Mouse (Mus musculus) thymus, adult 2 months (tissue): ENCODE measurements at regions not wholly inside any gene's neighbourhood (a gene's known extent, or its start where the extent isn't known, plus 50 kb on each side); places are given as distances from the start of the nearest gene placed in this dataset.

ENCODE experiments used
- CTCF ChIP-seq: fragments of 200-500 bp; IDR thresholded peaks from 2 replicates; pipeline ENCODE4 v1.5.1; 2012; ENCODE audit warnings: mild to moderate bottlenecking, control low read depth, low read length, moderate library complexity, borderline replicate concordance; ENCODE audit not compliant: control insufficient read depth, poor library complexity, insufficient read depth; ENCODE audit errors: extremely low read depth
- POLR2A ChIP-seq: fragments of 200-500 bp; IDR thresholded peaks from 2 replicates; pipeline ENCODE4 v1.6.1; 2012; ENCODE audit warnings: mild to moderate bottlenecking, low read length, control low read depth, moderate library complexity; ENCODE audit not compliant: control insufficient read depth, poor library complexity, insufficient read depth; ENCODE audit errors: extremely low read depth

- TF ChIP-seq CTCF = no peak
- no peak for TF ChIP-seq POLR2A
Measured at GRCm38 (mm10) chr5:53378599-53378998, 87.4 kb upstream of the Rbpj start.
